Mouse (Mus musculus) gastrocnemius, postnatal 36 days (tissue): Measurements from ENCODE around the gene Zfp282. TPM values are rescaled to one million over a fixed set of nuclear protein-coding genes. Genes with fewer than 3 reads are reported as not detected.
"Not testable (repeated sequence)": the region's sequence is repeated elsewhere in the genome, so short reads cannot be mapped to it uniquely, and the experiment has no call there.

Source experiments
- DNase-seq, 2 experiments: peaks; one replicate each; pipeline ENCODE4 v3.0.0; 2022
- intact Hi-C: fragments of 180-260 bp; cut with DNase I; formaldehyde crosslinking; loops from one replicate; pipeline ENCODE4 v1.15.1; 2025
- long read RNA-seq, 2 experiments: library from polyadenylated mRNA; stranded (forward); transcript quantifications; one replicate each; pipeline ENCODE4 v2.0.0; 2021
- total RNA-seq, 2 experiments: library from RNA; stranded (reverse); gene quantifications; 2 replicates each; pipeline ENCODE4 v1.2.3; 2021

Zfp282 gene
- 1 to 10 TPM; 5.9 to 6.4 TPM for total RNA-seq
- long read RNA-seq, experiment 1, full-length matches to known transcripts: 2 of 4 reads
- long read RNA-seq, experiment 1, partial matches to known transcripts: 0 of 4 reads
- long read RNA-seq, experiment 1, other reads (novel, unspliced or antisense): 2 of 4 reads
- long read RNA-seq, experiment 2, full-length matches to known transcripts: 2 of 5 reads
- long read RNA-seq, experiment 2, partial matches to known transcripts: 1 of 5 reads
- long read RNA-seq, experiment 2, other reads (novel, unspliced or antisense): 2 of 5 reads

DNA sequence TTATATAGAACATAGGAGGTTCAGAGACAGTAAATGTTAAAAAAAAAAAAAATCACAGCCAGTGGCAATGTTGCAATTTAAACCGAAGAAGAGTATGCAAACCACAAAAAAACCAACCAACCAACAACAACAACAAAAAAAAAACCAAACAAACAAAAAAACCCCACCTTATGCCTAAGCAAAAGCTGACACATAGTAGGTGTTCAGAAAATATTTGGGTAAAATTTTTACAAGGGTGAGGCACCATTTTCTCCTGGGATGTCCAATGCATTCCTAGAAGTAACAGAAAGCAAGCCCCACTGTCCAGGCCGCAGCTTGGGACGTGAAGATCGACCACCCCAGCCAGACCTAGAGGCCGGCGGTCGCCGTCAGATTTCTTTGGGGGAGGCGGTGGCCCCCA lies at the start of gene Zfp282:
Gene Zfp282 (plus strand): TSS at position 147 of the 400 bp plus-strand sequence.
- intact Hi-C loops: loop anchor here (5.0 kb wide), 1 partner anchor 40 kb away; the partner anchor contains the start of gene Zfp398
- DNase-seq: no peak

DNA sequence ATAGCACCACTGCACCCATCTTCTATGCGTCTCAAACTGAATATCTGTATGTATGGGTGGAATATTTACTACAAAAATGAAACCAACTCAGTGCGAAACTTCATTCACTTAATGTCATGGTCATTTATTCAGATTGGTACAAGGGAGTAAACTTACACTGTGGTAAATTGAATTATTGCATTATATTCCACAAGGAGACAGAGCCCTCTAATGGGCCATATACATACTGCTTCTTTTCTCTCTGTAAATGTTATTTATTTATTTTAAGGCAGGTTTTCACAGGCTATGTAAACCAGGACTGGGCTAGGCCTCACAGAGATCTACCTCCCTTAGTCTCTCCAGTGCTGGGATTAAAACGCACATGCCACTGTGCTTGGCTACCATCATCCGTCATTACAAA lies 49.5 kb upstream of the Zfp282 start:
- intact Hi-C loops: no loop called here
- no peak for DNase-seq

- intact Hi-C loops: no loop called here
- DNase-seq: no peak
Observed at GRCm38 (mm10) chr6:47828950-47829349, 48.1 kb upstream of the Zfp282 start.

GRCm38 (mm10) chr6:47830104-47831078 lies 46.6 kb upstream of the Zfp282 start, which contains the start of gene Zfp786:
Gene Zfp786 (minus strand): TSS chr6:47830867.
- intact Hi-C loops: loop anchor here (1.0 kb wide), 1 partner anchor 31 kb away; no protein-coding TSS in a partner anchor

DNA sequence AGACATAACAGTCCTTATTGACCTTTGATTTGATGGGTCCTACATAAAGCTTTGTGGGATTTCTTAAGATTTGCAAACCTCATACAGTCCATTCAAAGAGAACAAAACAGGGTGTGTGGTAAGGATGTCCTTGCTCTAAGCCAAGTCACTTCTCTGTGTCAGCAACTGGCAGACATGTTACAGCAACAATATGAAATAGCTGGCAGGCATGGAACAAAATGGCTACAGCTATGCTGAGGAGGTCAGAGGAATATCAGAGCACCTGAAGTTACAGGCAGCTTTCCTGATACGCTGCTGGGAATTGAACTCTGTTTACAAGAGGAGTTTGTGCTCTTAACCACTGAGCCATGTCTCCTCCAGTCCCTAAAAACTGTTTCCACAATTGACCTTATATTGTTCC lies 44.8 kb upstream of the Zfp282 start:
- intact Hi-C loops: no loop called here
- DNase-seq: no peak

More at GRCm38 (mm10) chr6:47830104-47831078, 46.6 kb upstream of the Zfp282 start, which contains the start of gene Zfp786:
- peak; percentile 86 to 90 for DNase-seq

- intact Hi-C loops: loop anchor here (5.0 kb wide), 1 partner anchor 42 kb away; the partner anchor contains the start of gene Zfp282
- peak; percentile 94 for DNase-seq
Observed at GRCm38 (mm10) chr6:47835482-47835983, 41.5 kb upstream of the Zfp282 start, which contains the start of gene Zfp398. Gene Zfp398 (plus strand): TSS chr6:47835661.

- no peak for DNase-seq
- intact Hi-C loops: loop anchor here (5.0 kb wide), 1 partner anchor 41 kb away; the partner anchor contains the start of gene Zfp282
Observed at GRCm38 (mm10) chr6:47835984-47836521, 41.0 kb upstream of the Zfp282 start.

DNA sequence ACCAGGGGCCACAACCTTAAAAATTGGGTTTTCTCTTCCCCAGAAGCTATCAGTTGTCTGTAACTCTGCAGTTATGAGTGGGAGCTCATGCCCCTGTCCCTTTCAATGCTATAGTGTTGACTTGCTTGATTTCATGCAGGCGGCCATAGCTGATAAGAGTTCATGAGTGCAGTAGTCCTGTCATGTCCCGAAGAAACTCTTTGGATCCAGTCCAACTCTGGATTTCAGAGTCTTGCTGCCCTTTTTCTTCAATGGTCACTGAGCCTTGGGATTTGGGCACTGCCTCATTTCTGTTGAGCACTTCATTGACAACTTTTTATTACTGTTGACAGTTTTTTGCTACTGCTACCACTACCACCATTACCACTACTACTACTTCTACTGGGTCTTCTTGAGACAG lies 39.4 kb upstream of the Zfp282 start:
- intact Hi-C loops: loop anchor here (5.0 kb wide), 1 partner anchor 40 kb away; the partner anchor contains the start of gene Zfp282
- DNase-seq: no peak

DNA sequence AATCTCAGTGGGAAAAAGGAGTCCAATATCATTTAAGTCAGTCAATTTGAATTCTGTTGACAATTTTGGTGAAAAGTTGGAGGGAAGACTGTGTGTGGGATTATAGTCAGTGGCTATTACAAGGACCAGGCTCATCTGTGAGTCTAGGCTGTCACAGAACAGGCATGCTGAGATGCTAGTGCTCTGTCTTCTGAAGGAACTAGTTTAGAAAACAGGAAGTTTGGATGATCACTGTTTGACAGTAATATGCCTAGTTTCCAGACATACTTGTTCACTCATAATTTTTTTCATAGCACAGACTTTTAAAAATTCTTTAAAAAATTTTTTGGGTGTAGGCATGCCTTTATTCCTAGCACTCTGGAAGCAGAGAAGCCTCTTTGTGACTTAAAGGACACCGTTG lies 35.9 kb upstream of the Zfp282 start:
- DNase-seq: no peak
- intact Hi-C loops: no loop called here

- intact Hi-C loops: no loop called here
Observed at GRCm38 (mm10) chr6:47841831-47842230, 35.2 kb upstream of the Zfp282 start.

DNA sequence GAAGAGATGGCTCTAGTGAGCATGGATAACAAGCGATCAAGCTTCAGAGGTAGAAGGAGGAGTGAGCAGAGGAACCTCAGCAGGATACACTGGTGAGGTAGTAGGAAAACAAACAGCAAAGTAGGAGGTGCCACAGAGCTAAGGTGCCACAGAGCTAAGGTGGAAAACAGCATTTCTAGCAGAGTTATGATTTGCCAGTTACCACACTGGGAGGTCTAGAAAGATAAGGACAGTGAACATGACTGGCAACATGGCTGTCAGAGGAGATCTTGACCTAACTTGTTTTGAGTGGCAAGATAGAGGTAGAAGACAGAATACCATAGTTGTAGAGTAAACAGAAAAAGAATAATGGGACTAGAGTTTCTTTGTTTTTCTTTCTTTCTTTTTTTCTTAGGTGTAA lies 34.7 kb upstream of the Zfp282 start:
- no peak for DNase-seq
- intact Hi-C loops: no loop called here

More at GRCm38 (mm10) chr6:47841831-47842230, 35.2 kb upstream of the Zfp282 start:
- DNase-seq: no peak

- no peak for DNase-seq
- intact Hi-C loops: no loop called here
Observed at GRCm38 (mm10) chr6:47845779-47846178, 31.2 kb upstream of the Zfp282 start.

- DNase-seq: no peak
- intact Hi-C loops: no loop called here
Observed at GRCm38 (mm10) chr6:47857241-47857640, 19.8 kb upstream of the Zfp282 start.

DNA sequence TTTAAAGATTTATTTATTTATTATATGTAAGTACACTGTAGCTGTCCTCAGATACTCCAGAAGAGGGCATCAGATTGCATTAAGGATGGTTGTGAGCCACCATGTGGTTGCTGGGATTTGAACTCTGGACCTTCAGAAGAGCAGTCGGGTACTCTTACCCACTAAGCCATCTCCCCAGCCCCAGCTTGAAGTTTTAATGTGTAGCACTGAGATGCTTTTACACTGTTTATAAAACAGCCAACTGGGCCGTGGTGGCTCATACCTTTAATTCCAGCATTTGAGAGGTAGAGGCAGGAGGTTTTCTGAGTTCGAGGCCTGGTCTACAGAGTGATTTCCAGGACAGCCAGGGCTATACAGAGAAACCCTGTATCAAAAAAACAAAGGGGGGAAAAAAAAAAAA lies 19.3 kb upstream of the Zfp282 start:
- DNase-seq, intact Hi-C loops: not testable (repeated sequence)

DNA sequence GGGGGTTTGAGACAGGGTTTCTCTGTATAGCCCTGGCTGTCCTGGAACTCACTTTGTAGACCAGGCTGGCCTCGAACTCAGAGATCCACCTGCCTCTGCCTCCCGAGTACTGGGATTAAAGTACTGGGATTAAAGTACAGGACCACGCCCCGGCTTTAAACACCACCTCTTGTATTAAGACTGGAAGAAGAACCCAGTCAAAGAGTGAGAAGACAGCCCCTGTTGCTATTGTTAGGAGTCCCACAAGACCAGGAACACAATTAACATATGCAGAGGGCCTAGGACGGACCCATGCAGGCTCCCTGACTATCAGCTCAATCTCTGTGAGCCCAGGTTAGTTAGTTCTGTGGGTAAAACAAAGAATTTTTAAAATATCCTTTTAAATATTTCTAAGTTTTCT lies 4.7 kb upstream of the Zfp282 start:
- no peak for DNase-seq
- intact Hi-C loops: no loop called here

- intact Hi-C loops: loop anchor here (5.0 kb wide), 1 partner anchor 40 kb away; the partner anchor contains the start of gene Zfp398
- DNase-seq: peak; percentile 88 to 91
Observed at GRCm38 (mm10) chr6:47877461-47878132, 593 bp downstream of the Zfp282 start.

GRCm38 (mm10) chr6:47878133-47878514 lies 1.1 kb downstream of the Zfp282 start:
- intact Hi-C loops: loop anchor here (5.0 kb wide), 1 partner anchor 41 kb away; the partner anchor contains the start of gene Zfp398
- DNase-seq: no peak

- DNase-seq: no peak
- intact Hi-C loops: loop anchor here (5.0 kb wide), 1 partner anchor 41 kb away; the partner anchor contains the start of gene Zfp398
Observed at GRCm38 (mm10) chr6:47878593-47878992, 1.6 kb downstream of the Zfp282 start.

GRCm38 (mm10) chr6:47879049-47879716 lies 2.2 kb downstream of the Zfp282 start:
- DNase-seq: no peak
- intact Hi-C loops: loop anchor here (5.0 kb wide), 1 partner anchor 42 kb away; the partner anchor contains the start of gene Zfp398
